10 mouse cellular contexts compared by ENCODE assay signal in genomic region chr3:79179499-79180053, GRCm38 (mm10).
DNase-seq lines count a peak whose midpoint lies in the region; ATAC-seq and TF ChIP-seq lines count a peak whose summit lies in the region.
"Had no signal": no experiment of that assay in that cellular context is flagged by ENCODE, and none has a peak within 500 bp of the region (broad histone marks: within the 10 kb centered on the region; RNA-seq: fewer than 3 reads in every experiment).

No protein-coding gene starts in this region.

- no peak overlapping the region for H3K4me3 ChIP-seq in limb, embryonic 12.5 days (replicated peaks)
- H3K4me3 ChIP-seq in limb, embryonic 10.5 days, result no peak overlapping the region
- H3K4me3 ChIP-seq in MEL (ENCODE audit: control insufficient read depth in 1 of 2, insufficient read depth in 1 of 2, low read depth in 2 of 2, low read length in 2 of 2), result no peak overlapping the region
- no peak overlapping the region for H3K4me3 ChIP-seq in intestine, embryonic 15.5 days (replicated peaks)

- TF ChIP-seq RAD21 in MEL (IDR thresholded peaks at IDR 0.05; ENCODE audit: low read depth, low read length), result no peak

- 82% methylated on average over 2 of the region's 2 CpGs for WGBS in limb, embryonic 12.5 days
- 90% methylated on average over 2 of the region's 2 CpGs for WGBS in limb, embryonic 10.5 days
- 87% methylated on average over 2 of the region's 2 CpGs for WGBS in intestine, embryonic 15.5 days

- no peak overlapping the region for H3K27ac ChIP-seq in limb, embryonic 12.5 days
- H3K27ac ChIP-seq in limb, embryonic 10.5 days, result no peak overlapping the region
- H3K27ac ChIP-seq in MEL (ENCODE audit: control insufficient read depth, low read depth, low read length), result no peak overlapping the region
- no peak overlapping the region for H3K27ac ChIP-seq in intestine, embryonic 15.5 days
- H3K27ac ChIP-seq: liver, embryonic 14.5 days had no signal

- H3K79me2 ChIP-seq in MEL (ENCODE audit: control insufficient read depth, insufficient read depth, low read length, poor library complexity), result no peaks in the 10 kb centered on the region

- ATAC-seq in limb, embryonic 12.5 days (ENCODE audit: insufficient number of reproducible peaks, insufficient read depth, low FRiP score, low TSS enrichment, low read depth), result peak; percentile 54; the same call in 1 of the 2 replicates
- no peak for ATAC-seq in intestine, embryonic 15.5 days

- TF ChIP-seq EP300 in MEL (IDR thresholded peaks at IDR 0.05; ENCODE audit: low read depth in 1 of 2, low read length in 2 of 2), result no peak

- no peak for TF ChIP-seq CTCF in MEL (IDR thresholded peaks at IDR 0.05 in 2 of 3, conservative IDR thresholded peaks at IDR 0.05 in 1 of 3; ENCODE audit: control insufficient read depth in 1 of 3, insufficient read depth in 1 of 3, low read depth in 2 of 3, low read length in 3 of 3, poor library complexity in 1 of 3, severe bottlenecking in 1 of 3)

- no peak overlapping the region for H3K9ac ChIP-seq in limb, embryonic 12.5 days (replicated peaks)
- no peak overlapping the region for H3K9ac ChIP-seq in MEL (ENCODE audit: control insufficient read depth, low read depth, low read length, poor library complexity, severe bottlenecking)
- H3K9ac ChIP-seq in intestine, embryonic 15.5 days, result no peak overlapping the region
- H3K9ac ChIP-seq: liver, embryonic 14.5 days had no signal

- no peaks in the 10 kb centered on the region for H3K36me3 ChIP-seq in limb, embryonic 12.5 days
- no peaks in the 10 kb centered on the region for H3K36me3 ChIP-seq in limb, embryonic 10.5 days
- no peaks in the 10 kb centered on the region; a peak in 1 of 4 replicates for H3K36me3 ChIP-seq in MEL (ENCODE audit: control insufficient read depth in 1 of 2, insufficient read depth in 2 of 2, low read length in 2 of 2)
- H3K36me3 ChIP-seq in intestine, embryonic 15.5 days, result no peaks in the 10 kb centered on the region

- peaks cover 55% of the 10 kb centered on the region for H3K4me1 ChIP-seq in limb, embryonic 12.5 days (replicated peaks)
- H3K4me1 ChIP-seq in limb, embryonic 10.5 days, result peaks cover 31% of the 10 kb centered on the region
- H3K4me1 ChIP-seq in MEL (ENCODE audit: control insufficient read depth in 1 of 2, insufficient read depth in 2 of 2, low read length in 2 of 2), result no peaks in the 10 kb centered on the region; a peak in 1 of 4 replicates
- H3K4me1 ChIP-seq in intestine, embryonic 15.5 days (replicated peaks), result peaks cover 32% of the 10 kb centered on the region

- no peaks in the 10 kb centered on the region for H3K9me3 ChIP-seq in limb, embryonic 12.5 days
- no peaks in the 10 kb centered on the region for H3K9me3 ChIP-seq in limb, embryonic 10.5 days (replicated peaks)
- H3K9me3 ChIP-seq in MEL (replicated peaks; ENCODE audit: insufficient read depth, low read length), result no peaks in the 10 kb centered on the region
- no peaks in the 10 kb centered on the region for H3K9me3 ChIP-seq in intestine, embryonic 15.5 days

- no peak for TF ChIP-seq POLR2A in MEL (IDR thresholded peaks at IDR 0.05; ENCODE audit: control insufficient read depth in 1 of 2, insufficient read depth in 1 of 2, low read depth in 1 of 2, low read length in 2 of 2, poor library complexity in 1 of 2)

- no peak overlapping the region for H3K4me2 ChIP-seq in limb, embryonic 12.5 days
- peak overlapping the region; percentile 27 for H3K4me2 ChIP-seq in intestine, embryonic 15.5 days (replicated peaks)

- peak; percentile 55 for DNase-seq in heart, adult 11 months
- no peak for DNase-seq in heart, adult 18-20 months
- no peak for DNase-seq in limb, embryonic 10.5 days (ENCODE audit: low spot score)
- DNase-seq in MEL (ENCODE audit: low read depth, low spot score), result no peak
- DNase-seq in frontal cortex, postnatal 10 days (ENCODE audit: low spot score in 2 of 2), result no peak
- DNase-seq in testis, postnatal 10 days (ENCODE audit: low spot score), result no peak
- DNase-seq: gastrocnemius, postnatal 10 days had no signal

- no peaks in the 10 kb centered on the region for H3K27me3 ChIP-seq in limb, embryonic 12.5 days
- no peaks in the 10 kb centered on the region for H3K27me3 ChIP-seq in limb, embryonic 10.5 days (ENCODE audit: low read depth, poor library complexity, severe bottlenecking)
- H3K27me3 ChIP-seq in MEL (ENCODE audit: control insufficient read depth in 1 of 2, insufficient read depth in 2 of 2, low read length in 2 of 2), result no peaks in the 10 kb centered on the region
- H3K27me3 ChIP-seq in intestine, embryonic 15.5 days (replicated peaks), result no peaks in the 10 kb centered on the region

TF ChIP-seq in MEL, 35 proteins besides CTCF, POLR2A, EP300 and RAD21:
- TF ChIP-seq ZNF384 (IDR thresholded peaks at IDR 0.05; ENCODE audit: low read depth, low read length), result no peak
- TF ChIP-seq USF1 (IDR thresholded peaks at IDR 0.05; ENCODE audit: low read depth, low read length), result no peak
- TF ChIP-seq ETS1 (IDR thresholded peaks at IDR 0.05; ENCODE audit: low read depth, low read length), result no peak
- no peak for TF ChIP-seq MEF2A (IDR thresholded peaks at IDR 0.05; ENCODE audit: extremely low read depth, insufficient replicate concordance, low read depth, low read length, poor library complexity, severe bottlenecking)
- TF ChIP-seq POLR2AphosphoS5 (IDR thresholded peaks at IDR 0.05; ENCODE audit: borderline replicate concordance, low read depth, low read length), result peak; percentile 43; the same call in 1 of the 2 replicates
- no peak for TF ChIP-seq CHD1 (IDR thresholded peaks at IDR 0.05; ENCODE audit: low read depth, low read length)
- no peak for TF ChIP-seq MAX (IDR thresholded peaks at IDR 0.05; ENCODE audit: low read length)
- no peak for TF ChIP-seq POLR2AphosphoS2 (IDR thresholded peaks at IDR 0.05; ENCODE audit: low read length)
- TF ChIP-seq SIN3A (IDR thresholded peaks at IDR 0.05; ENCODE audit: low read length), result no peak
TF ChIP-seq in MEL: peak in this region for 1.
